Mouse (Mus musculus) forebrain, embryonic 14.5 days (tissue): Measurements from ENCODE around the gene Gm8246. TPM values are rescaled to one million over a fixed set of nuclear protein-coding genes. Genes with fewer than 3 reads are reported as not detected.
"Not testable (repeated sequence)": the region's sequence is repeated elsewhere in the genome, so short reads cannot be mapped to it uniquely, and the experiment has no call there.

Experiments
- ATAC-seq: fragments of 200-750 bp; cut with Nextera tagmentation; 2 replicates; pipeline ENCODE4 v1.8.0; 2017; ENCODE audit warnings: mild to moderate bottlenecking, moderate library complexity
- DNase-seq: peaks from one replicate; pipeline ENCODE4 v3.0.0-alpha.2; 2015; ENCODE audit warnings: low spot score
- H3K27ac ChIP-seq: fragments of 300-500 bp; sonication (generic); 2 replicates; pipeline ENCODE4 v1.5.1; 2014; ENCODE audit warnings: low read depth, mild to moderate bottlenecking, control low read depth, low read length, moderate library complexity
- H3K27me3 ChIP-seq: fragments of 300-500 bp; sonication (generic); replicated peaks from 2 replicates; pipeline ENCODE4 v1.6.1; 2014; ENCODE audit warnings: low read length, control low read depth, mixed read lengths; ENCODE audit not compliant: control insufficient read depth, insufficient read depth
- H3K36me3 ChIP-seq: fragments of 300-500 bp; sonication (generic); 2 replicates; pipeline ENCODE4 v1.6.1; 2014; ENCODE audit warnings: low read length, control low read depth; ENCODE audit not compliant: control insufficient read depth, insufficient read depth
- H3K4me1 ChIP-seq: fragments of 300-500 bp; sonication (generic); 2 replicates; pipeline ENCODE4 v1.6.1; 2014; ENCODE audit warnings: antibody characterized with exemption, low read length, control low read depth; ENCODE audit not compliant: control insufficient read depth, insufficient read depth
- H3K4me2 ChIP-seq: fragments of 300-500 bp; sonication (generic); 2 replicates; pipeline ENCODE4 v1.6.1; 2014; ENCODE audit warnings: mild to moderate bottlenecking, control low read depth, low read length
- H3K4me3 ChIP-seq: fragments of 300-500 bp; sonication (generic); 2 replicates; pipeline ENCODE4 v1.5.1; 2014; ENCODE audit warnings: low read depth, low read length, control low read depth
- H3K9ac ChIP-seq: fragments of 300-500 bp; sonication (generic); 2 replicates; pipeline ENCODE4 v1.6.1; 2014; ENCODE audit warnings: mild to moderate bottlenecking, low read length, control low read depth, moderate library complexity
- H3K9me3 ChIP-seq: fragments of 300-500 bp; sonication (generic); replicated peaks from 2 replicates; pipeline ENCODE4 v1.6.1; 2016; ENCODE audit warnings: low read length, control low read depth, mixed read lengths; ENCODE audit not compliant: control insufficient read depth
- WGBS: fragments of 180-500 bp; shearing (Covaris S2); extraction: QIAGEN DNeasy Blood & Tissue Kit; methylation state at CpG from one replicate; pipeline ENCODE4 v1.1.7; 2014; 5-methylcytosine and 5-hydroxymethylcytosine counted together
- polyA plus RNA-seq: library from polyadenylated mRNA; unstranded; fragments of >200 nt; fragmentation: Nextera tagmentation; extraction: Ambion mirVana; gene quantifications from 2 replicates; pipeline ENCODE4 v1.2.1, GENCODE M21; 2014

The Gm8246 gene
- not detected in 2 replicates for polyA plus RNA-seq

DNA sequence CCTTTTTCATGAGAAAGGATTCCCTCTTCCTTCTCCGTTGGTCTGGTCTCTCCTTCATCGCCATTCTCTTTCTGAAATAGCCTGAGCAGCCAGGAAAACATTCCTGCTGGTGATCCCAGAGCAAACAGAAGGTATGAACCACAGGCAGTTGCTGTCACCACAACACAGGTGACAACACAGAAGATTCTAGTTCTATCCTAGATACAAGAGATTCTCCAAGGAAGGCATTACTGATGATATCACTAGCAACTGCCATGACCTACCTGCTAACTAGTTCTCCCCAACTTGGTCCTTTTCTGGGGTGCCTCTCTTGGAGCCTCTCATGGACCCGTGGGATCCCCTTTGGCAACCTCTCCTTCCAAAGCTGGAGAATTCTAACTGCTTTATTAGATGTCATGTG is at the start of gene Gm8246:
TSS of gene Gm8246 (minus strand) at position 101 of the 400 bp plus-strand sequence.
- no CpG with 5 or more reads among the region's 3 CpGs for WGBS
- H3K4me3 ChIP-seq, H3K27me3 ChIP-seq, ATAC-seq, H3K4me2 ChIP-seq, H3K4me1 ChIP-seq, H3K36me3 ChIP-seq, DNase-seq, H3K9me3 ChIP-seq, H3K27ac ChIP-seq, H3K9ac ChIP-seq: not testable (repeated sequence)

DNA sequence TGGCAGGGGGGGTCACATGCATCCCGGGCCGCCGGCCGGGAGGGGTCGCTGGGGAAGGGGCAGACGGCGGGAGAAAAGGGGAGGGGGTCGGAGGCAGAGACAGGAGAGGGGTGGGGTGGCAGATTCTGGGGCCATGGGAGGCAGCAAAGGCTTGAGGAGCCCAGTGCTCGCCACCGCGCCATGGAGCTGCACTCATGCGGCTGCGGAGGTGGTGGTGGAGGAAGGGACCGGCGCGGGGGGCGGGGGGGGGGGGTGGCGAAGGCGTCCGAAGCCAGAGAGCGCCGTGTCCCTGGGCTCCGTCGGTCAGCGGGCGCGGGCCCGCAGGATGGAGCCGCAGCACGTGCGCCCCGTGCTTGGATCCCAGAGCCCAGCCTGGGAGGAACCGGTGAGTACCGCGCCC is 23.7 kb upstream of the Gm8246 start, which contains the start of gene Gm3488:
TSS of gene Gm3488 (plus strand) at position 301 of the 400 bp plus-strand sequence.
- H3K4me1 ChIP-seq, H3K9me3 ChIP-seq, H3K4me2 ChIP-seq, H3K27ac ChIP-seq, DNase-seq, ATAC-seq, H3K9ac ChIP-seq, H3K27me3 ChIP-seq, H3K4me3 ChIP-seq, H3K36me3 ChIP-seq: not testable (repeated sequence)
- WGBS = no CpG with 5 or more reads among the region's 35 CpGs

DNA sequence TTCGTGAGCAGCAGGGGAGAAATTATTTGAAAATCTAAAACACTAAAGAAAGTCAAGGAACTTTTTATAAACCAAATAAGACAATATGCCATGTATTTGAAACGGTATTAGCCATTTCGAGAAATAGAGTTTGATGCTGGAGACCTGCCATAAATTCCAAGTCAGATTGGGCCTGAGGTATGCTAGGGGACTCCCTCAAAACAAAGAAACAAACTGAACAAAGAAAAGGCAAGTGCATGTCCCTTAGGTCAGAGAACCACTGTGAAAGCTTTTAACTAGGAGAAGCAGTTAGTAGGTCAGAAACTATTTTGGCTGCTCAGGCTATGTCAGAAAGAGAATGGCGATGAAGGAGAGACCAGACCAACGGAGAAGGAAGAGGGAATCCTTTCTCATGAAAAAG is 6.3 kb upstream of the Gm8246 start, which contains the start of gene Gm3187:
TSS of gene Gm3187 (plus strand) at position 301 of the 400 bp plus-strand sequence.
- not testable (repeated sequence) for H3K36me3 ChIP-seq, H3K27ac ChIP-seq, H3K9me3 ChIP-seq, DNase-seq, H3K4me3 ChIP-seq, H3K4me1 ChIP-seq, H3K27me3 ChIP-seq, ATAC-seq, H3K4me2 ChIP-seq, H3K9ac ChIP-seq
- WGBS = 92% methylated on average over 4 of the region's 5 CpGs

DNA sequence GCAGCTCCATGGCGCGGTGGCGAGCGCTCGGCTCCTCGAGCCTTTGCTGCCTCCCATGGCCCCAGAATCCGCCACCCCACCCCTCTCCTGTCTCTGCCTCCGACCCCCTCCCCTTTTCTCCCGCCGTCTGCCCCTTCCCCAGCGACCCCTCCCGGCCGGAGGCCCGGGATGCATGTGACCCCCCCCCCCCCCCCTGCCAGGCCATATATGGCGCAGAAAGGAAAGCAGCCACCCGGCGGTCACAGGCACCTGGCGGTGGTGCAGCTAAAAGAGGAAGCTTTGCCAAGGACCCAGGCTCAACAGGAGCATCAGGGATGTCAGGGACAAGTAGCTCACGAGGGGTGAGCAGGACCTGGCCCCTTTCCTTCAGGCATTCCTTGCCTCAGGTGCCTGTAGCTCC is 17.2 kb downstream of the Gm8246 start:
- H3K27ac ChIP-seq, H3K4me3 ChIP-seq, H3K4me2 ChIP-seq, DNase-seq, H3K9me3 ChIP-seq, H3K4me1 ChIP-seq, H3K36me3 ChIP-seq, ATAC-seq, H3K27me3 ChIP-seq, H3K9ac ChIP-seq: not testable (repeated sequence)
- WGBS = no CpG with 5 or more reads among the region's 19 CpGs

DNA sequence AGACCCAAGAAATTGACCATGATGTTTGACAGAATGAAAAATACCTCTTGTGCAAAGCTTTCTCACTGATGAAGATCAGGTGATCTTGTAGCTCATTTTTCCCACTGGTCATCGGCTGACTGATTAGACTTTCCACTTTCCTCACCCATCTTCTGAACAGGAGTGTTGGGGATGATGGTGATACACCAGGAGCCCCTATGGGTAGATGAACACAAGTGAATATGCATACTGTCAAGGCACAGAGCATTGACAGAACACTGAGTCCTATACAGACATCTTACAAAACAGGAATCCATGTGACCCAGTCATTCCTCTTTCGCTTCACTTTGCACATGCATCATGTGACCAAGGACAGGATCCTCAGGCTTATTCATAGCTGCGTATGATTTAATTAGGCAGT is 22.3 kb downstream of the Gm8246 start, which contains the start of gene Gm3194:
TSS of gene Gm3194 (minus strand) at position 101 of the 400 bp plus-strand sequence.
- H3K4me1 ChIP-seq, H3K36me3 ChIP-seq, H3K9ac ChIP-seq, H3K27me3 ChIP-seq, H3K27ac ChIP-seq, H3K4me3 ChIP-seq, ATAC-seq, DNase-seq, H3K9me3 ChIP-seq, H3K4me2 ChIP-seq: not testable (repeated sequence)
- WGBS = no CpG with 5 or more reads among the region's 3 CpGs

Other genes starting within 250 kb of the Gm8246 start
- gene Gm3526, start 217.2 kb downstream of the Gm8246 start, polyA plus RNA-seq = 0.18 TPM in 1 of 2 replicates, not detected in the other
- not detected in 2 replicates for gene Gm3542, start 142.9 kb downstream of the Gm8246 start, polyA plus RNA-seq
- 0.50 and 0.56 TPM in 2 replicates for gene Gm3500, start 88.8 kb downstream of the Gm8246 start, polyA plus RNA-seq
- 0.50 TPM in 1 of 2 replicates, not detected in the other for gene Gm3194, start 22.4 kb downstream of the Gm8246 start, polyA plus RNA-seq
- not detected in 2 replicates for gene Gm3187, start 6.4 kb upstream of the Gm8246 start, polyA plus RNA-seq
- 11.8 and 12.3 TPM in 2 replicates for gene Gm3488, start 23.8 kb upstream of the Gm8246 start, polyA plus RNA-seq
- gene Gm3532, start 60.7 kb upstream of the Gm8246 start, polyA plus RNA-seq = not detected in 2 replicates
- not detected in 2 replicates for gene Gm8265, start 155.2 kb upstream of the Gm8246 start, polyA plus RNA-seq
- not detected in 2 replicates for gene Gm9603, start 209.6 kb upstream of the Gm8246 start, polyA plus RNA-seq